Mouse (Mus musculus) left cerebral cortex, postnatal 36 days (tissue): Measurements from ENCODE around the gene Tas1r1. TPM values are rescaled to one million over a fixed set of nuclear protein-coding genes. Genes with fewer than 3 reads are reported as not detected.

Experiments used
- DNase-seq, 2 experiments: peaks; one replicate each; pipeline ENCODE4 v3.0.0; 2021 to 2022; ENCODE audit warnings: low spot score in 2 of 2, mixed read lengths in 1 of 2
- intact Hi-C: fragments of 180-260 bp; cut with DNase I; formaldehyde crosslinking; loops from one replicate; pipeline ENCODE4 v1.15.1; 2025
- total RNA-seq, 2 experiments: library from RNA; stranded (reverse); gene quantifications; 2 replicates each; pipeline ENCODE4 v1.2.3; 2021

The Tas1r1 gene
- total RNA-seq, 2 experiments from 2014 or later, result 0.64 to 0.75 TPM

DNA sequence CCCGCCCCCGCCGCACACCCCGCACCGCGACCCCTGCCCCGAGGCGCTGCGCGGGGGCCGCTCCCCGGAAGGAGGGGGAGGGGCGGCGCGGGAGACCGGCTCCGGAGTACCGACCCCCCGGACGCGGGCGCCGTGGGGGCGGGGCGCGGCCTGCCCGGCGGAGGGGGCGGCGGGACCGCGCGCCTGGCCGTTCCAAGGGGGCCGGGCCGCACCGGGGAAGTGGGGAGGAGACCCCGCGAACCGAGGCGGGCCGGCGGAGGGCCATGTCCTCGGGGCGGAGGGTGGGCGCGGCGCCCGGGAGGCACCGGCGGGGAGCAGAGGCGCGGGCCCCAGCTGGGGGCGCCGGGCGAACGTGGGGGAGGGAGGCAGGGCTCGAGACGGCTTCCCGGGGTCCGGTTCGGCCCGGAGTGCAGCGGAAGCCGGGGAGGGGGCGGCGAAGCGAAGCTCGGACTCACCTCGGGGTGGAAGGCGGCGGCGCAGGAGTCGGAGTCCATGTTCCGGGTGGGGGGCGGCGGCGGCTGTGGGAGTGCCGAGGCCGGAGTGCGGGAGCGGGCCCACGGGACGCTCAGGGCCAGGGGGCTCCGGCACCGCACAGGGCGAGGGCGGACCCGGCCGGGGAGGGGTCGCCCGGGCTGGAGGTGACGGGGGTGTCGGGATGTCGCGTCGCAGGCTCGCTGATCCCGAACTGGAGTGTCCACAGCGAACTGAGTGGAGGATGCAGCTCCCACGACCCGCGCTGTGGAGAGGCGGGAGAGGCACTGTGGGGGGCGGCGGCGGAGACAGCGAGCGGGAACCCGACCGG, 42.8 kb downstream of the Tas1r1 start:
- DNase-seq, result peak in 1 of 2 experiments; percentile 37
- intact Hi-C loops, result loop anchor here (1.0 kb wide), 1 partner anchor 13 kb away; the partner anchor contains the start of gene Klhl21

DNA sequence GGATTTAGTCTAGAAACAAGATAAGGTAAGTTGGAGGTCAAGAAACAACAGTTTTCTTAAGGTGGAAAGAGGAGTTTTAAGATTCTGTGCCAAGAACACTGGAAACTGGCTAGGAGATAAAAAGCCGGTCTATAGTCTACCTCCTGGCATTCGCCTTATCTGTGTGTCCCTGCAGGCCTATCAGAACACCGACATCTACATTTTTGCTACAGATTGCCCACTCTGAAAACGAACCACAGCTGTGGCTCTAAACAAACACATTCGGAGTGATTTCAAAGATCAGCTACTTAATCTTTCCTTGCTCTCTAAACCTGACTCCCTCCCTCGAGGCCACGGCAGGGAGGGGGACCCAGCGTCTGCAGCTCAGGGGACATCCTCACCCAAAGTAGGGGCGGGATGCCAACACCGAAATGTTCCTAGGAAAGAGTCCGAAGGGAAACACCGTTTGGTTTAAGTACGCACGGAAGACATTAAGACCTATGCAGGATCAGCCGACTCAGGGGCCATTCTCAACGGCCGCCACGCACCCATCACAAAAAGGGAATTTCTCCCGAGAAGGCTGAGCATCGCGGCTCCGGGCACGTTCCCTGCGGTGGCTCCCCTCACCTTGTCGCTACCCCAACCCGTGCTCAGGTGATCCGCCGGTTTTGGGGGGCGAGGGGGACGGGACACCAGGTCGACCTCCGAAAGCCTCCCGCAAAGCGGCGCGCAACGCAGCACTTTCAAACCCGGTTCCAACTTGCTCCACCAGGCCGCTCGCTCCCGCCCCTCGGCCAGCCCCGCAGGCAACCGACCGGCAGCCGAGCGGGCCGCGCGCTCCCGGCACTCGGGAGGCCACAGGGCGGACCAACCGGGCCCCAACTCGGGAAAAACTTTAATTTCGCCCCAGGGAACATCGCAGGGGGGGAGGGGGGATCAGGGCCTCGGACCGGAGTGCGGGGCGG, 43.9 kb downstream of the Tas1r1 start:
- intact Hi-C loops, result no loop called here
- DNase-seq, result no peak

- intact Hi-C loops, result no loop called here
- DNase-seq, result no peak
Observed at GRCm38 (mm10) chr4:151993035-151993434, 45.3 kb downstream of the Tas1r1 start.

GRCm38 (mm10) chr4:151992091-151992490, 46.3 kb downstream of the Tas1r1 start:
- no peak for DNase-seq
- intact Hi-C loops, result no loop called here

DNA sequence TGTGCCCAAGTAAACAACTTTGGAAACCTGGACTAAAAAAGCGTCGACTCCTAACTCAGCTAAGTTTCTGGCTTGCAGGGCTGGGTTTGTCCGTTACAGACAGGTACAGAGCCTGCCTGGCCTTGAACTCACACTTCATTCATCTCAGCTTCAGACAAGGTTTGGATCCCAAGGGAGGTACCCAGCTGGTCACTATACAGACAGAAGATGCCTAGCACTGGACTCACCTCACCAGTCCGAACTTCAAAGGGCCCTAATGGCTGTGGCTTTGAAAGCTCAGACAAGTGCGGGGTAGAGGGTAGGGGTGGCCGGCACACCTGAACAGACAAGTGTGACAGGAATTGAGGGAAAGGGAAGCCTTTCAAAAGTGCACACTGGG, 49.3 kb downstream of the Tas1r1 start:
- no peak for DNase-seq
- intact Hi-C loops, result no loop called here

DNA sequence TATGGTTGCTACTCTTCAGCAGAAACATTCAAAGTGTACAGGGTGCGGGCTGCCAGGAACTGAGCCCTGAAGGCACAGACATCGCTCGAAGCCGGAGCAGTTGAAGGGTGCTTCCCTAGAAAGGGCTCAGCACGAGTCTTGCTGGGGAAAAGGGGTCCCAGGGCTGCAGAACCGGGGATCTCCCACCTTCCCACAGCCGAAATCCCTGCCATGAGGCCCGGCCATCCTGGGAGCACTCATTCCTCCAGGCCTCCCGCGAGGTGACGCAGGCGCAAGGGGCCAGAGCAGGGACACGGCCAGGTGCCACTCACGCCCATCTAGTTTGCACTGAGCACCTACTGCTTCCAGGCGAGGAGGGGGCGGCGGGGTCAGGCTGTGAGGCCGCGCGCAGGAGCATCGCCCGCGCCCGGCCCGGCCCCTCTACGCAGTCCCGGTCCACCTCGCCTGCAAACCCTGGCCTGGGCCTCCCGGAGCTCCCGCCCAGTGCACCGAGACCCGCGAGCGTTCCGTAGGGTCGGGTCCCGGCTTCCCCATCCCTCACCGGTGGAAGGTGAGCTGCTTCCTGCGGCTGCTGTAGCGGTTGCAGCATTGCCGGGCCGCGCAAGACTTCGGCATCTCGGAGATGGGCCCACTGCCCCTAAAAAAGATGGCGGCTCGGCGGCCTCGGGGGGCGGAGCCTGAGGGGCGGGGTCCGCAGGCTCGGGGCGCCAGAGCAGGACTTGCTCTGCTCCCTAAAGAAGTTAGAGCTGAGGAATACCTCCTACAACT, 49.8 kb downstream of the Tas1r1 start, which contains the start of gene Thap3:
TSS of gene Thap3 (minus strand) at position 656 of the 768 bp plus-strand sequence.
- intact Hi-C loops, result no loop called here
- peak; percentile 82 to 85 for DNase-seq

- intact Hi-C loops, result no loop called here
- no peak for DNase-seq
Observed at GRCm38 (mm10) chr4:151988014-151988341, 50.4 kb downstream of the Tas1r1 start.

DNA sequence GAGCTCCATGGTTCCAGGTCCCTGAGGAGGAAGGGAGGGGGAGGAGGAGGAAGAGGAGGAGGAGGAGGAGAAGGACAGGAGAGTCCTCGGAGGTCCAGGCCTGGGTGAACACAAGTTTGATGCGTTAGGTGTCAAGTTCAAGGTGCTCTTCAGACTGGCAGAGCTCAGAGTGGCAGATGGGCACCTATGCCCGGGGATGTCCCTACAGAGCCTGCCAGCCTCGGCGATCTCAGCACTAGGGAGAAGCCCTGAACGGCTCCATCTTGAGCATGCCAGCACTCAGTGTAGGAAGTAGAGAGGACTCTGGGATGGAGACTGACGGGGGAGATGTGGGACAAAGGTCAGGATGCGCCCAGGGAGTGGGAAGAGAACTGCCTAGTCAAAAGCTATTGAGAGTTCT, 51.7 kb downstream of the Tas1r1 start:
- intact Hi-C loops, result no loop called here

DNA sequence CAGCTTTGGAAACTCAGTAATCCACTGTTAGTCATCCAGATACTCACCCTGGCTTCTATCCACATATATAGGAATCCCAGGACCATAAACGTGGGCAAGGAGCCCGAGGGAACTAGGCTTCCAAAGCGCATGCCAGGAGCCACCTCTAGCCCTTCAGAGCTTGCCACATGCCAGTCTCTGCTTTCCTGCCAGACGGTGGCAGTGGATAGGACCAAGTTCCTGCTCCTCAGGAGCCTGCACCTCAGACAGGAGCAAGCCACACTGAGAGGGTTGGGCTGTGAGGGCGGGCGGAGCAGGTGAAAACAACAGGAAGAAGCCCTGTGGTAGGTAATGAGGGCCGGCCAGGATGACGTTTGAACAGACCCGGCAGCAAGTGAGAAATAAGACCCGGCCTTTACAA, 52.5 kb downstream of the Tas1r1 start:
- intact Hi-C loops, result no loop called here
- no peak for DNase-seq

More for the DNA sequence above, 51.7 kb downstream of the Tas1r1 start:
- no peak for DNase-seq

DNA sequence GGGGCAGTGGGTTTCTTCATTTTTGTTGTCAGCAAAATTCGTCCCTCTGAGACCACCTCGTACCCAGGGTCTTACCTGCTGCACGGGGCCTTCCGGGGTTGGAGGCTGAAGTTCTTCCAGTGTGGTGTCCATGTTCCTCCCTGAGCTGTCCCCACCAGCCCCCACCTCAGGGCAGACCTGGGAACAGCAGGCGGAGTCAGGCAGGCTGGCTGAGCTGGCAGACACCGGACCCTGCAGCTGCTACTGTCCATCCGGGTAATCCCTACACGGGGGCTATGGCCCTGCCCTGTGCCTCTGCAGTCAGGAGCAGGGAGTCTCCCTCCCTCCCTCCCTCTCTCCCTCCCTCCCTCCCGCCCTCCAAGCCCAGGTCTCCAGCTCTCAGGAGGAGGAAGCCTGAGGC, 54.8 kb downstream of the Tas1r1 start:
- intact Hi-C loops, result no loop called here
- DNase-seq, result no peak

GRCm38 (mm10) chr4:151983043-151983442, 55.3 kb downstream of the Tas1r1 start:
- no peak for DNase-seq
- intact Hi-C loops, result no loop called here

GRCm38 (mm10) chr4:151981363-151981762, 57.0 kb downstream of the Tas1r1 start:
- intact Hi-C loops, result loop anchor here (2.0 kb wide), 1 partner anchor 49 kb away; no protein-coding TSS in a partner anchor
- DNase-seq, result peak; percentile 77 to 78

GRCm38 (mm10) chr4:151980699-151981098, 57.7 kb downstream of the Tas1r1 start:
- intact Hi-C loops, result loop anchor here (2.0 kb wide), 1 partner anchor 50 kb away; no protein-coding TSS in a partner anchor

More at GRCm38 (mm10) chr4:151980699-151981098, 57.7 kb downstream of the Tas1r1 start:
- no peak for DNase-seq

Other genes with a start within 250 kb of the Tas1r1 start
- 100 to 1,000 TPM; 207 to 216 TPM for gene Camta1, start 176.7 kb downstream of the Tas1r1 start, total RNA-seq
- gene Dnajc11, start 104.9 kb downstream of the Tas1r1 start, total RNA-seq, result 10 to 100 TPM; 66.0 to 69.2 TPM
- 10 to 100 TPM; 15.2 to 21.8 TPM for gene Thap3, start 49.6 kb downstream of the Tas1r1 start, total RNA-seq
- gene Phf13, start 42.3 kb downstream of the Tas1r1 start, total RNA-seq, result 10 to 100 TPM; 11.3 to 16.5 TPM
- 10 to 100 TPM; 14.4 to 18.0 TPM for gene Klhl21, start 29.8 kb downstream of the Tas1r1 start, total RNA-seq
- gene Zbtb48, start 10.9 kb downstream of the Tas1r1 start, total RNA-seq, result 10 to 100 TPM; 10.3 to 13.3 TPM
- gene Nol9, start 753 bp upstream of the Tas1r1 start, total RNA-seq, result 10 to 100 TPM; 17.1 to 19.3 TPM
- 10 to 100 TPM; 82.5 to 84.4 TPM for gene Plekhg5, start 33.9 kb upstream of the Tas1r1 start, total RNA-seq
- gene Tnfrsf25, start 77.4 kb upstream of the Tas1r1 start, total RNA-seq, result 10 to 100 TPM in 1 of 2 experiments, 1 to 10 TPM in 1; 8.7 to 10.1 TPM
- gene Espn, start 113.8 kb upstream of the Tas1r1 start, total RNA-seq, result 1 to 10 TPM; 1.4 to 2.0 TPM
- not detected for gene Hes2, start 120.3 kb upstream of the Tas1r1 start, total RNA-seq
- gene Acot7, start 139.6 kb upstream of the Tas1r1 start, total RNA-seq, result 100 to 1,000 TPM; 295 to 323 TPM
- gene Gpr153, start 235.7 kb upstream of the Tas1r1 start, total RNA-seq, result 10 to 100 TPM; 28.0 to 31.2 TPM